Mouse (Mus musculus) myocyte (in vitro differentiated cells): ENCODE data around the gene Pacs1. TPM values are rescaled to one million over a fixed set of nuclear protein-coding genes. Genes with fewer than 3 reads are reported as not detected.
"Not testable (repeated sequence)": the region's sequence is repeated elsewhere in the genome, so short reads cannot be mapped to it uniquely, and the experiment has no call there.

Experiments used
- H3K27me3 ChIP-seq: one replicate; pipeline ENCODE4 v1.6.1; 2011; ENCODE audit not compliant: control insufficient read depth, insufficient read depth, insufficient read length
- H3K36me3 ChIP-seq: one replicate; pipeline ENCODE4 v1.6.1; 2011; ENCODE audit not compliant: control insufficient read depth, insufficient read depth
- H3K4me2 ChIP-seq: one replicate; pipeline ENCODE4 v1.6.1; 2011; ENCODE audit warnings: low read depth, control low read depth
- H3K4me3 ChIP-seq: one replicate; pipeline ENCODE4 v1.5.1; 2011; ENCODE audit warnings: mild to moderate bottlenecking, control low read depth, moderate library complexity
- H3K79me2 ChIP-seq: one replicate; pipeline ENCODE4 v1.6.1; 2011; ENCODE audit not compliant: control insufficient read depth, insufficient read depth
- H3ac ChIP-seq: one replicate; pipeline ENCODE4 v1.6.1; 2011; ENCODE audit not compliant: control insufficient read depth, insufficient read length
- CEBPB ChIP-seq: IDR thresholded peaks from 2 replicates; pipeline ENCODE4 v1.6.1; 2011; ENCODE audit warnings: mild to moderate bottlenecking, moderate library complexity; ENCODE audit not compliant: poor library complexity, insufficient read depth, severe bottlenecking
- E2F4 ChIP-seq: IDR thresholded peaks from one replicate; pipeline ENCODE4 v1.6.1; 2011; ENCODE audit warnings: mild to moderate bottlenecking, control low read depth, moderate library complexity; ENCODE audit not compliant: insufficient read depth
- MAX ChIP-seq: IDR thresholded peaks from one replicate; pipeline ENCODE4 v1.6.1; 2011; ENCODE audit warnings: low read depth, mild to moderate bottlenecking, control low read depth
- MYOD1 ChIP-seq, 3 experiments: IDR thresholded peaks; one replicate each; pipeline ENCODE4 v1.6.1; 2011; ENCODE audit warnings: control low read depth in 2 of 3, low read depth in 2 of 3, mild to moderate bottlenecking in 2 of 3, moderate library complexity in 1 of 3; ENCODE audit not compliant: insufficient read length in 2 of 3, control insufficient read depth in 1 of 3
- MYOG ChIP-seq, 3 experiments: IDR thresholded peaks; one replicate each; pipeline ENCODE4 v1.6.1; 2011; ENCODE audit warnings: control low read depth in 2 of 3, low read depth in 2 of 3, mild to moderate bottlenecking in 2 of 3; ENCODE audit not compliant: insufficient read length in 2 of 3, control insufficient read depth in 1 of 3, insufficient read depth in 1 of 3
- POLR2A ChIP-seq: IDR thresholded peaks from one replicate; pipeline ENCODE4 v1.6.1; 2011; ENCODE audit warnings: low read depth, mild to moderate bottlenecking, control low read depth, moderate library complexity; ENCODE audit not compliant: insufficient read length
- POLR2AphosphoS2 ChIP-seq: IDR thresholded peaks from one replicate; pipeline ENCODE4 v1.6.1; 2011; ENCODE audit warnings: low read depth, control low read depth; ENCODE audit not compliant: insufficient read length
- REST ChIP-seq: IDR thresholded peaks from one replicate; pipeline ENCODE4 v1.6.1; 2011; ENCODE audit warnings: mild to moderate bottlenecking, control low read depth, moderate library complexity; ENCODE audit not compliant: insufficient read depth, insufficient read length
- SRF ChIP-seq: IDR thresholded peaks from one replicate; pipeline ENCODE4 v1.6.1; 2011; ENCODE audit warnings: low read depth; ENCODE audit not compliant: control insufficient read depth, insufficient read length
- TCF12 ChIP-seq: IDR thresholded peaks from one replicate; pipeline ENCODE4 v1.6.1; 2011; ENCODE audit warnings: mild to moderate bottlenecking, control low read depth; ENCODE audit not compliant: poor library complexity, insufficient read depth, severe bottlenecking
- TCF3 ChIP-seq: IDR thresholded peaks from one replicate; pipeline ENCODE4 v1.6.1; 2011; ENCODE audit warnings: low read depth, control low read depth; ENCODE audit not compliant: insufficient read length
- USF1 ChIP-seq: IDR thresholded peaks from one replicate; pipeline ENCODE4 v1.6.1; 2011; ENCODE audit warnings: low read depth, mild to moderate bottlenecking, control low read depth, moderate library complexity
- polyA plus RNA-seq: library from polyadenylated mRNA; unstranded; fragments of >200 nt; fragmentation: generic; extraction: Trizol; gene quantifications from one replicate; pipeline ENCODE4 v1.2.1, GENCODE M21; 2012; ENCODE audit warnings: missing spikeins

The Pacs1 gene
- polyA plus RNA-seq, 1 experiment = 6.5 TPM

GRCm38 (mm10) chr19:5087884-5088728 is 184.8 kb downstream of the Pacs1 start, which contains the start of gene Yif1a:
Yif1a (plus strand) TSS chr19:5088538.
- Histone ChIP-seq H3K4me3 (peak within 1 kb of the TSS; percentile 60), H3K4me2 (peak within 1 kb of the TSS; percentile 77), H3ac (peak within 1 kb of the TSS; percentile 44), H3K79me2 (no peaks in the 10 kb centered on the region), H3K36me3 (no peaks in the 10 kb centered on the region), H3K27me3 (no peaks in the 10 kb centered on the region)
- TF ChIP-seq TCF12 (no peak), TCF3 (no peak), CEBPB (no peak), REST (peak; percentile 88), MYOG (IDR thresholded peaks at IDR 0.05; ENCODE audit: control insufficient read depth in 1 of 3, insufficient read depth in 1 of 3, insufficient read length in 2 of 3, low read depth in 2 of 3) (no peak), MAX (no peak), POLR2A (peak; percentile 91), E2F4 (no peak), USF1 (no peak), MYOD1 (IDR thresholded peaks at IDR 0.05; ENCODE audit: control insufficient read depth in 1 of 3, insufficient read length in 2 of 3, low read depth in 2 of 3) (no peak), SRF (no peak), POLR2AphosphoS2 (peak; percentile 90)

- peak overlapping the region; percentile 53 for H3K4me3 ChIP-seq
- H3K79me2 ChIP-seq, H3ac ChIP-seq, H3K27me3 ChIP-seq, H3K4me2 ChIP-seq, H3K36me3 ChIP-seq: not testable (repeated sequence)
Measured at GRCm38 (mm10) chr19:5086533-5086932, 186.4 kb downstream of the Pacs1 start.

GRCm38 (mm10) chr19:5085145-5085863 is 187.6 kb downstream of the Pacs1 start, which contains the start of gene Tmem151a:
Tmem151a (minus strand) TSS chr19:5085531.
- H3K4me3 ChIP-seq = peak within 1 kb of the TSS; percentile 53
- H3K79me2 ChIP-seq = no peaks in the 10 kb centered on the region
- H3K36me3 ChIP-seq = no peaks in the 10 kb centered on the region
- no peak for TF ChIP-seq MAX
- TF ChIP-seq POLR2A = peak; percentile 75
- no peak for TF ChIP-seq CEBPB
- peak in 1 of 3 experiments; percentile 4 for TF ChIP-seq MYOD1 (IDR thresholded peaks at IDR 0.05; ENCODE audit: control insufficient read depth in 1 of 3, insufficient read length in 2 of 3, low read depth in 2 of 3)
- TF ChIP-seq POLR2AphosphoS2 = peak; percentile 60
- H3ac ChIP-seq = peak within 1 kb of the TSS; percentile 57
- H3K27me3 ChIP-seq = no peaks in the 10 kb centered on the region
- H3K4me2 ChIP-seq = peak within 1 kb of the TSS; percentile 95

GRCm38 (mm10) chr19:5084834-5085144 is 188.1 kb downstream of the Pacs1 start:
- Histone ChIP-seq H3K4me2 (peak overlapping the region; percentile 95), H3ac (peak overlapping the region; percentile 57), H3K27me3 (no peaks in the 10 kb centered on the region), H3K36me3 (no peaks in the 10 kb centered on the region), H3K4me3 (peak overlapping the region; percentile 53), H3K79me2 (no peaks in the 10 kb centered on the region)
- TF ChIP-seq MYOD1 (IDR thresholded peaks at IDR 0.05; ENCODE audit: control insufficient read depth in 1 of 3, insufficient read length in 2 of 3, low read depth in 2 of 3) (peak in 1 of 3 experiments; percentile 0), CEBPB (no peak), TCF3 (no peak), POLR2A (peak; percentile 14), MYOG (IDR thresholded peaks at IDR 0.05; ENCODE audit: control insufficient read depth in 1 of 3, insufficient read depth in 1 of 3, insufficient read length in 2 of 3, low read depth in 2 of 3) (peak in 1 of 3 experiments; percentile 26), TCF12 (no peak), MAX (no peak), E2F4 (no peak), REST (no peak)

GRCm38 (mm10) chr19:5083961-5084833 is 188.7 kb downstream of the Pacs1 start:
- H3K4me3 ChIP-seq = peak overlapping the region; percentile 53
- no peak for TF ChIP-seq CEBPB
- TF ChIP-seq SRF = no peak
- TF ChIP-seq TCF12 = no peak
- TF ChIP-seq MAX = no peak
- no peak for TF ChIP-seq MYOG (IDR thresholded peaks at IDR 0.05; ENCODE audit: control insufficient read depth in 1 of 3, insufficient read depth in 1 of 3, insufficient read length in 2 of 3, low read depth in 2 of 3)
- no peak for TF ChIP-seq USF1
- no peaks in the 10 kb centered on the region for H3K79me2 ChIP-seq
- peak overlapping the region; percentile 57 for H3ac ChIP-seq
- peak overlapping the region; percentile 95 for H3K4me2 ChIP-seq
- no peaks in the 10 kb centered on the region for H3K27me3 ChIP-seq
- no peaks in the 10 kb centered on the region for H3K36me3 ChIP-seq

Other genes starting within 250 kb of the Pacs1 start
- gene Slc29a2, start 249.3 kb downstream of the Pacs1 start, polyA plus RNA-seq = 8.7 TPM
- 46.7 TPM for gene B4gat1, start 234.3 kb downstream of the Pacs1 start, polyA plus RNA-seq
- gene AC124502.3, start 234.2 kb downstream of the Pacs1 start, polyA plus RNA-seq = 1.6 TPM
- 45.8 TPM for gene Brms1, start 231.8 kb downstream of the Pacs1 start, polyA plus RNA-seq
- 63.9 TPM for gene Rin1, start 222.6 kb downstream of the Pacs1 start, polyA plus RNA-seq
- 10.4 TPM for gene Cd248, start 205.0 kb downstream of the Pacs1 start, polyA plus RNA-seq
- gene Tmem151a, start 187.6 kb downstream of the Pacs1 start, polyA plus RNA-seq = 10.1 TPM
- gene Yif1a, start 184.6 kb downstream of the Pacs1 start, polyA plus RNA-seq = 115 TPM
- 1.6 TPM for gene Cnih2, start 174.6 kb downstream of the Pacs1 start, polyA plus RNA-seq
- gene Rab1b, start 166.0 kb downstream of the Pacs1 start, polyA plus RNA-seq = 203 TPM
- gene Klc2, start 154.6 kb downstream of the Pacs1 start, polyA plus RNA-seq = 56.7 TPM
- gene Sf3b2, start 22.3 kb upstream of the Pacs1 start, polyA plus RNA-seq = 109 TPM
- gene Gal3st3, start 25.2 kb upstream of the Pacs1 start, polyA plus RNA-seq = 0.05 TPM
- not detected for gene Catsper1, start 62.6 kb upstream of the Pacs1 start, polyA plus RNA-seq
- gene Cst6, start 76.5 kb upstream of the Pacs1 start, polyA plus RNA-seq = 28.0 TPM
- gene Eif1ad, start 93.6 kb upstream of the Pacs1 start, polyA plus RNA-seq = 52.9 TPM
- gene Banf1, start 94.0 kb upstream of the Pacs1 start, polyA plus RNA-seq = 337 TPM
- gene Sart1, start 115.6 kb upstream of the Pacs1 start, polyA plus RNA-seq = 55.6 TPM
- gene Tsga10ip, start 129.4 kb upstream of the Pacs1 start, polyA plus RNA-seq = 0.37 TPM
- 481 TPM for gene Drap1, start 151.9 kb upstream of the Pacs1 start, polyA plus RNA-seq
- gene AI837181, start 152.0 kb upstream of the Pacs1 start, polyA plus RNA-seq = 69.9 TPM
- gene Fosl1, start 174.4 kb upstream of the Pacs1 start, polyA plus RNA-seq = 15.4 TPM
- gene Ccdc85b, start 184.8 kb upstream of the Pacs1 start, polyA plus RNA-seq = 10.7 TPM
- 122 TPM for gene Fibp, start 187.5 kb upstream of the Pacs1 start, polyA plus RNA-seq
- gene Ctsw, start 195.4 kb upstream of the Pacs1 start, polyA plus RNA-seq = 7.2 TPM
- gene Efemp2, start 200.8 kb upstream of the Pacs1 start, polyA plus RNA-seq = 81.3 TPM
- 66.4 TPM for gene Mus81, start 215.3 kb upstream of the Pacs1 start, polyA plus RNA-seq
- gene Cfl1, start 217.3 kb upstream of the Pacs1 start, polyA plus RNA-seq = 948 TPM
- gene 1700020D05Rik, start 230.7 kb upstream of the Pacs1 start, polyA plus RNA-seq = 0.17 TPM
- gene Snx32, start 237.4 kb upstream of the Pacs1 start, polyA plus RNA-seq = 7.8 TPM